Mouse (Mus musculus): Measurements from ENCODE around the gene Kcna2. TPM values are rescaled to one million over a fixed set of nuclear protein-coding genes. Genes with fewer than 3 reads are reported as not detected.

The Kcna2 gene
- total RNA-seq, 2 experiments from 2014 or later: 0.65 to 0.67 TPM

DNA sequence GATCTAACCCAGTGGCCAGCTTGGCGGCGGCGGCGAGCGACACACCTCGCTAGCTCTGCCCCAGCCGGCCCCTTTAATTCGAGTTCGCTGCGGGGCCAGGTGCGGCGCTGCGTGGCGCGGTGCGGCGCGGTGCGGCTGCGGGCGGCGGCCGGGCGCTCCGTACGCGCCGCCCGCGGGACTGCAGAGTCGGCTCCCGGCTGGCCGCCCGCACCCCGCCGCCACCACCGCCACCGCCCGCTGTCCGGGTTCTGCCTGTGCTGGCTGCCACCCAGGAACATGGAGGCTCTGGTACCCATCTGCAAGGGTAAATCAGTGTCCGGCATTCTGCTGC lies 475 bp downstream of the Kcna2 start:
- intact Hi-C loops (cut with DNase I): no loop called here
- peak in 1 of 2 experiments; percentile 23 for DNase-seq

DNA sequence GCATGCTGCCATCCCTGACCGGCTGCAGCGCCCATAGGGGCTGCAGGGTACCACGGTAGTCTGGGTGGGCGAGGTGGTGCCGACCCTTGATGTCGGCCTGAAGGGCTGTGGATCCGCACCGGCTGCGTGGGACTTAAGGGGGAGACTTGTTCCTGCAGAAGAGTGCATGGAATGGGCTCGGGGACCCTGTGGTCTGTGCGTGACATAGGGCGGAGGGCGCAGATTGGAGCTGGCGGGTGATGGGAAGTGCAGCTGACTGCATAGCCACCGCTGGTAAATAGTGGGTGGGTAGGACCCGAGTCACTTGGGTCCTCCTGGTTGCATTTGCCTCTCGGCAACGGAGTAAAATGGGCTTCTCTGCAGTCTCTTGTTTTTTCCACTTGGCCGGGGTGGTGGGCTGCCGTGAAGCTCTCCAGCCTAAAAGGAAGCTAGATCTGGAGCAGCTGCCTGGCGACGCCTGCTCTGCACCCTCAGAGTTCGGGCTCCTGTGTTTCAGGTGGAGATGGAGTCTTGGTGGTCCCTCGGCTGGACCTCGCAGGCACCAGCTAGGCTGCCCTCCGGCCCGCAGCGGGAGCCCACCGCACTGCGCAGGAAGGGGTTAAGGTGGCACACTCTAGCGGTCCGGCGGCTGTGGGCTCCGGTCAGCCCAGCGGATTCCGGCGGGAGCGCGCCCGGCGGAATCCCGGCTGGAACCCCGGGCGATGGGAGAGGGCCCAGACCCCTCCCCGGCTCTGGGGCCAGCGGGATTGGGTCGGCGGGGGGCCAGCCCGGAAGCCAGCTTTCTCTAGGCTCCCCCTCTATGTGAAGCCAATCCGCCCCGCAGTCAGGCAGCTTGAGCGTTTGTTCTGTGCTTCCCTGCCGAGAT lies 1.1 kb downstream of the Kcna2 start:
- peak; percentile 21 to 24 for DNase-seq
- intact Hi-C loops (cut with DNase I): no loop called here

DNA sequence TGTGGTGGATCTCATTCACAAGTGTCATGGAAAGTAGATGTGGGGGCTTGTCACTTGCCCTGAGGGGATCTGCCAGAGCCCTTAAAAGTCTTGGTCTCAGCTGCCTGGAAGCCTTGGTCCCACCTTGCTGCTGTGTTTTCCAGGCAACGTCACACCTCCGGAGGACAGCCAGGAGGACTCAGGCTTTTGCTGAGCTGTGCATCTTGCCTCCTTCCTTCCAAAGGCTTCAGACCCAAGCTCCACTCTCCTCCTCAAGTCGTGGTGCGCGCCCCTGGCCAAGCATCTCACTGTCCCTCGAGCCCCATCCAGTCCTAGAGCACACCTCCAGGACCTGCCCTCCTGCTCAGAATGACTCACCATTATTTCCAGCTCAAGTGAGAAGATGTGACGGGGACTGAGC lies 2.1 kb downstream of the Kcna2 start:
- DNase-seq: no peak
- intact Hi-C loops (cut with DNase I): no loop called here

DNA sequence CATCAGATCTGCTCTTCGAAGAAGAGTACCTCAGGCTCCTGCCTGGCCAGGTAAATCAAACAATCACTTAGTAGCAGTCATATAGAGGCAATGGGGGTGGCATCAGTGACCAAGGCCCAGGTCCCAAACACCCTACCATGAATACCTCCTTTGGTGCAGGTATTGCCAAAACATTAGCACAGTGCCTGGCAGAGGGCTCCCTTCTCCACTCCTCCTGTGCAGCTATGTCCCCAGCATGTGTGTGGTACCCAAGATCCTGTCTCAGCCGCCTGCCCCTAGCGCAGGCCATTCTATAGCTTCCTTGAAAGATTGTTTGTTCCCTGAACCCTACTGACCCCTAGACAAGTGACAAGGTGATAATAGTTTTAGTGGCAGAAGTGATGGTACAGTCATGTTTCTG lies 2.5 kb downstream of the Kcna2 start:
- intact Hi-C loops (cut with DNase I): no loop called here

DNA sequence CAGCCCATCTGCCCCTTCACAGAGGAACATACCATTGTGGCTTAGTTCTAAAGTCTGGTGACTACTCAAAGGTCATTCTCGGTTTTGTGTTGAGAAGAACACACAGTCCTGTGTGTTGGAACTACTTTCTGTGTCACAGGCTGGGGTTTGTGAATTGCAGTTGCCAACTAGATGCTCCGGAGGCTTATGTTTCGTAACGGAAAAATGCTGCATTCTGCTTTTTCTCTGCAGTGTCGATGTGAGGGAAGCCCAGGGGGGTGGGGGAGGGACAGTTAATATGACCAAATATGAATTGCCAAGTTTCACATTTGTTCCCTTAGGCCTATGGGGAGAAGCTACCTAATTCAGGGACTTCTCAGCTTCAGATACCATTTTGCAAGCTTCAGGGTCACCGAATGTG lies 5.0 kb downstream of the Kcna2 start:
- intact Hi-C loops (cut with DNase I): no loop called here

More for the DNA sequence above, 2.5 kb downstream of the Kcna2 start:
- no peak for DNase-seq

DNA sequence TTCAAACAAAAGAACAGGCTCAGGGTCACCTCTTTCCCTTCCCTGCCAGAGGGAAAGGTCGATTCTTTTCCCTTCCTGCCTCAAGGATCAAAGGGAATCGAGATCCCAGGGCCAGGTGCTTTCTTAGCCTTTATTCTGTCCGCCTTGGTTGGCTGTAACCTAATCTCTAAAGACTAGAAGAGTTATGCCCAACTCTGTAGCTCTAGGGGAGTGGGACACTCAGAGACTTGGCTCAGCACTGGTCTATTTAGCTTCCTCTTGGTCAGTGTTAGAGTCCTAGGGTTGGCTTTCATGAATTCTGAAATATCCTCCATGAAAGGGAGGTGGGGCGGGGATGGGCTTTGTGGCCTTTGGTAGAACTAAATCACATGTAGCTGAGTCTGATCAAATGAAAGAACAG lies 11.6 kb downstream of the Kcna2 start:
- intact Hi-C loops (cut with DNase I): no loop called here
- DNase-seq: no peak

More for the DNA sequence above, 5.0 kb downstream of the Kcna2 start:
- DNase-seq: no peak

DNA sequence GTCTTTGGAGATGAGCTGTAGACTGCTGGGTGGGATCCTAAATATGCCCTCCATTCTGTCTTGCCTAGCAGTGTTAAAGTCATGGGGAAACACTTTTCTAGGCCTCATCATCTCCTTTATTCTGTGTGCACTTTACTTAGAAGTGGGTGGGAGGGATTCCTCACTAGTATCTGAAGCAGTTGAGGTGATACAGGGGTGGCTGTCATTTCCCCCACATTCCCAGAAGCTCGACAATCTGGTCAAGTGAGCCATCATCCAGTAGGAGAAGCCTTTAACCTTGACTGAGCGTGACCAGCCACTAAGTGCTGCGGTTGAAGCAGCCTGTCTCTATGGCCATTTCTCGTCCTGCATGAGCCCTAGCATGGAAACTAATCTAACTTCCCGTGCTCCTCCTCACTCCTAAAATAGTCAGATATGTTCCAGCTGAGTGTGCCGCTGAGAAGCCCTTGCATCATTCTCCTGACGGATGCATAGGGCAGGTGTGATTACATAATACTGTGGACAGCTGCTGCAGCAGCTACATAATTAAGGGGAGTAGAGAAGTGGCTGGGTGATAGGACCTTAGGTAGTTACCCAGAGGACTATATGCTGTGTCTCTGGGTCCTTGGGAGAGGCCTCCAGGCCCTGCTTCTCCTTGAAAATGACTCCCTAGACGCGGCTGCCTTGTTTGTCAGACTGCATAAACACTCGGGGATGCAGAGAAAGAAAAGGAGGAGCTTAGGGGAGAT lies 12.2 kb downstream of the Kcna2 start:
- intact Hi-C loops (cut with DNase I): no loop called here
- no peak for DNase-seq

DNA sequence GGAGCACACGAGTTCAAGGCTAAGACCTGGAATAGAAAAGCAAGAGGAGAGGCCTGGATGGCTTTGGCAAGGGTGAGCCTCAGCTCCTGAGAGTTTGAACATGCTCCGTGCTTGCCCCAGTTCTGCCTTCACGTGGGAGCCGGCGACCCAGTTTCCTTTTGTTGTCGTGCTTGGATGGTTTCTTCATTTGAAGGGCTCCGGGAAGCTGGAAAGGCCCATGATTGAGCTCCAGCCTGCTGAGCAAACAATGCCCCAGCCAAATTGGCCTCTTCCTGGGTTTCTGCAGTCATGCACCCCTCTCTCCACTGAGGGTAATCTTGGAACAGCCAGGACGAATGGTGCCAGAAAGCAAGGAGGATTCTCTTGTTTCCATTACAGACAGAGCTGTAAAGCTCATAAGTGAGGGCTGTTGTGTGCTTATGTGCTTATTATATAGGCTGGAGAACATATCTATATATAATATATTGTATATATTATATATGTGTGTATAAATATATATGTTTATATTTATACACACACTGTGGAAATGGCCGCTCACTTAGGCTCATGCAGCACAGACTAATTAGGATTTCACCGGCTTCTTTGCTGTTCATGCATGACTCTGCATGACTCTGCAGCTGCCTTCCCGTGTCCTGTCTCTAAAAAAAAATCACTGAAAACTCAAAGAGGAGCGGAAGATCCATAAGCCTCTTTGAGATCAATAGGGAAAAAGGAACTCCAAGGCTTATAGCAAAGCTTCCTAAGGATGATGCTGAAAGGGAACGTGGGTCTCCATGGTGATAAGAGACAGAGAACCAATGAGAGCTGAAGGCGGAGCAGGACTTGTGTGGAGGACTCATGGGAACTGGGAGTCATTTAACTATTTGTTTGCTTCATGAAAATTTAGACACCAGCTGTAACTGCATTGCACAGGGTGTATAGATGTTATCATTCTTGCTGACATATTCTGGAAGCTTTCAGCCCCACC lies 13.1 kb downstream of the Kcna2 start:
- DNase-seq: peak; percentile 22 to 38
- intact Hi-C loops (cut with DNase I): no loop called here

DNA sequence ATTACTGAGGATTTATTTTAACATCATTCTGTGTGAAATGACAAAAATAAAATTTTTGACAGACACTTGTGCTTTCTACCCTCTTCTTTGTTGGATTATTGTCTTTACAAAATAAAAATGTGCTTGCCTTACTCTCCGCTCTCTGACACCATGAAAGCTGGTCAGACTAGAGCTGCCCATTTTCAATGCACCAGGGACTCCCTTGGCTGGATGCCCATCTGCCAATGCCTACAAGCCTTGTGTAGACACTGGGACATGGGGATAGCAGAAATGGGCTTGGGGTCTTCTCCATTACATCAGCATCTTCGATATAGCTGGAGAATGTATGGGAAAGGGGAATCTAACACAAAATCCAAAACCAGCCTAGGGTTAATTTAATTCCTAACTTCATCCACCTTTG lies 14.0 kb downstream of the Kcna2 start:
- intact Hi-C loops (cut with DNase I): no loop called here
- DNase-seq: no peak

DNA sequence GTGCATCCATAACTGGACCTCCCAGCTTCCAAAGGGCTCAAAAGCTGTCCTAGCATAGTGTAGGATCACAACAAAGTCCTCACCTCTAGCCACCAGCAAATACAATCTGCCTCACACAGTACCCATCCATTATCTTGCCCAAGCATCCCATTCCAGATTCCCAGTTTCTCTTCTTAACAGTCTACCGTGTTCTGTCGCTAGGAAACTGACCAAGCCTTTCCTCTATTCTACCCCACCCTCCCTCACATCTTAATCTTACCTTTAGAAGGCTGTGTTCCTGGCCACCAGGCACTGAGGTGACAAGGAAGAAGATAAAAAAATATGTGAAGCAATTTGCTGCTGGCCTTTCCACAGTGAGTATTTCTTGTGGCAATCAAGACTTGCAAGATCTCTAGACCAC lies 14.8 kb downstream of the Kcna2 start:
- intact Hi-C loops (cut with DNase I): no loop called here

DNA sequence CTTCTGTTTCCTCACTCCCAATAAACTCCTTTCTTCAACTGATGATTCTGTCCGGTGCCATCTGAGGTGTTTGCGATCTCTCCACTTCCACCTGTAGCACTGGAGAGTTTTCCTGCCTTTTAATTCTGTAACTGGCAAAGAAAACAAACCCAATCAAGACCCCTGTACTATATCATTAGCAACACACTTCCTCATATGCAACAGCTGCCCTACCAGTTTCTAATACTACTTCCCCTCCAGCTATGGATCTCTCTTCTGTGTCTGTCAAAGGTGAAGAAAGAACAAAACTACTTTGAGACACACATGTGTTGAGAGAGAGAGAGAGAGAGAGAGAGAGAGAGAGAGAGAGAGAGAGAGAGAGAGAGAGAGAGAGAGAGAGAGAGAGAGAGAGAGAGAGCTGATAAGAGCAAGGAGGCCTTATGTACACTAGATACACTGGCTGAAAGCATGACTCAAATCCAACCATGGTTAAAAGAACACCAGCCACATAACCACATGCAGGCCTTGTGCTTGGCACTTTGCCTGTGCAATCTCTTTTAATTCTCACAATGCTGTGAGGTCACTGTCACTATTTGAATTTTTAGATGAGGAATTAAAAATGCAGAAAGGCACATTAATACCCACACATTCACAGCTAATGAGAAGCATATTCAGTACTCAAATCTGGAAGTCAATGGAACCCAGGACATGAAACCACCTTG lies 19.1 kb downstream of the Kcna2 start:
- no peak for DNase-seq
- intact Hi-C loops (cut with DNase I): no loop called here

More for the DNA sequence above, 14.8 kb downstream of the Kcna2 start:
- no peak for DNase-seq

DNA sequence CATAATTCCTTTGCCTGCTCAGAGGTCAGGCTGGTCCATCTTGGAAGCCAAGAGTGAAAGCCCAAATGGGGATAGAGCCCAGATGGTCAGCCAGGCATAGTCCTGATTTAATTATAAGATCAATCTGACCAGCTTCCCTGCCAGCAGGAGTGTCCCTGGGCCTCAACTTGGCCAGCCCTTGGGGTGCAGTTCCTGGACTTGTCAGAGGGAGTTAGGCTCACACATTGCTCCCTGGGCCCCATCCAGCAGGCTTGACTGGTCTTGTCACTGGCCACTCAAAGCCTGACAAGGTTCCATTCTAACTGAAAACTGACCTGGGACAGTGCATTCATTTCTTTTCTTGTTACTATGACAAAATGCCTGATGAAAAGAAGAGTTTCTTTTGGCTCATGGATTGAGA lies 21.4 kb downstream of the Kcna2 start:
- intact Hi-C loops (cut with DNase I): no loop called here
- DNase-seq: no peak

DNA sequence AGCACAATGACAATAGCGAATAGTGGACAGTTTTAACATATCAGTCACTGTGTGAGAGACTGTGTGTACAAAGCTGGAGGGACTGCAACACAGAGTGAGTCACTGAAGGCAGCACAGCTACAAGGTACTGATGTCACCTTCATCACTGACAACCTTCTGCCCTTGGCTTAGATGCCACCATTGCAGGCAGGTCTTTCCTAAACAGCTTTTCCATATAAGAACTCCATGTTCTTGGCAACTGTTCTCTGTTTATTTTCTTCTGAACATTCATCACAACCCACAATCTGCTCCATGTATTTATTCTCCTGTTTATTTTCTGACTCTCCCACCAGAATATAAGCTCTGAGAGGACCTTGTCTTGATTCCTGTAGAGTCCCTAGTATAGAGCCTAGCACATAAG lies 26.7 kb downstream of the Kcna2 start:
- no peak for DNase-seq
- intact Hi-C loops (cut with DNase I): no loop called here

DNA sequence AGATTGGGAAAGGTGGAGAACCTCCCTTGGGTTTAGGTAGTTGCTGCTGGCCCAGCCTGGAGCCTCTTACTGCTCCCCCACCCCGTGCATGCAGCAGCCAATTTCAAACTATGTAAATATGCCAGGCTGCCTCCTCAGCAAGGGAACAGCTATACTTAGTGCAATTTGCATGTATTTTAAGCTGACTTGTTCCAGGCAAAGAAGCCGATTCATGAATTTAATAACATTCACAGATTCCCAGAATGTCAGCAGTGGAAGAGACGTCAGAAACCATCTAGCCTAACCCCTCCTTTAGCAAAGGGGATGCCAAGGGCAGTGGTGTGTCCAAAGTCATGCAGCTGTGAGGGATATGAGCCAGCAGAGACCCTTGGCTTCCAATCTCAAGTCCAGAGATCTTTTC lies 27.5 kb downstream of the Kcna2 start:
- intact Hi-C loops (cut with DNase I): no loop called here
- no peak for DNase-seq

DNA sequence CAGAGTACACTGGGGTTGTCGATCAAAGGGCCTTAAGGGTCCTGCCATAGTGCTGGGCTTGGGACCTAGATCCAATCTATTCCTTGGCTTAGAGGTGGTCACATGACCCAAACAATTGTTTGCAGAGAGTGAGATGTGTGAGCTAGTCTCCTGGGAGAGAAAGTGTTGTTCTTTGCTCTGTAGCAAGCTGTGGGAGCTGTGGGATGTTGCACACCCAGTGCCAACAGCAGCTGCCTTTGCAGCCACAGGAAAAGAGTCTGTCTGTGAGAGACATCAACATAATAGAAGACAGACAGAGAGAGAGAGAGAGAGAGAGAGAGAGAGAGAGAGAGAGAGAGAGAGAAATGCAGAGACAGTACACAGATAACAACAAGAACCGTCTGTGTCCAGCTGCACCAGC lies 28.3 kb downstream of the Kcna2 start:
- intact Hi-C loops (cut with DNase I): no loop called here
- no peak for DNase-seq

DNA sequence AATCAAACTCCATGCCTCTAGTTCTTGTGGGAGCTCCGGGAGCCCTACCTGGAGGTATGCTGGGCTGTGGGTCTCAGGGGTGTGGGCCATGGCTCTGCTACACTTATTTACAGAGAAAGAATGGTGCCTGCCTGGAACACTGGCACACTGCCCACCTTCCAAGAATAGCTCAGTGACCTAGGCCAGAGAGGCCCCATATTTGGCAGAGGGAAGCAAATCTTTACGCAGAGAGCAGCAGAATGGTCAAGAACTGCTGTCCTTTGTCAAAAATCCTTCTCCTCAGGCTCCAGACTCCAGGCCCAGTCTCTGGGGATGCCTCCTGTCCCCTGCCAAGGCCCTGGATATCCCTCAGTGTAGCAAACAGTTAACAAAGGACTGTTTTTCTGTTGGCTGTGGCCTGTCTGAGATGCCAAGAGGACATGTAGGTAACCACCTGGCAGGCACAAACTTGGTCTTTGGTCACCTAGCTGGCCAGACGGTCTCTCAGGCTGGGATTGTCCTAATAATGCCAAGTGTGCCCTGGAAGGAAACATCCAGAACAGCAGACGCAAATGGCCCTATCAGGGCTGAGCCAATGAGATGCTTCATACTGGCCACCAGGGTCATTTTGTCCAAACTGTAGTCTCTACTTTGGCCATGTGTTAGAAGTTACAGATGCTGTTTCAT lies 29.8 kb downstream of the Kcna2 start:
- intact Hi-C loops (cut with DNase I): no loop called here
- DNase-seq: peak; percentile 83 to 86

DNA sequence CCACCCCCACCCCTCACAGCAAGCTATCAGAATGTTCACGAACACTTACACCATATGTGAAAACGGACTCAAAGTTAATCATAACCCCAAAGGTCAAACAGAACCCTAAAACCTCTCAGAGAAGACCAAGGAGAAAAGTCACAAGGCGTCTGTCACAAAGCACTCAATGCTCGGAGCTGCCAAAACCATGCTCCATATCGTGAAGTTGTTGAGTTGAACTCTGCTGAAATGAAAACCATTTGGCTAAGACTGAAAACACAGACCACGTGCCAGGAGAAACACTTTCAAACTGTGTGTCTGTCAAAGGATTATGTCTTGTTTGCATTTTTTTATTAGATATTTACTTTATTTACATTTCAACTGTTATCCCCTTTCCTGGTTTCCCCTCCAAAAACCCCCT lies 30.9 kb downstream of the Kcna2 start:
- intact Hi-C loops (cut with DNase I): no loop called here
- DNase-seq: no peak

DNA sequence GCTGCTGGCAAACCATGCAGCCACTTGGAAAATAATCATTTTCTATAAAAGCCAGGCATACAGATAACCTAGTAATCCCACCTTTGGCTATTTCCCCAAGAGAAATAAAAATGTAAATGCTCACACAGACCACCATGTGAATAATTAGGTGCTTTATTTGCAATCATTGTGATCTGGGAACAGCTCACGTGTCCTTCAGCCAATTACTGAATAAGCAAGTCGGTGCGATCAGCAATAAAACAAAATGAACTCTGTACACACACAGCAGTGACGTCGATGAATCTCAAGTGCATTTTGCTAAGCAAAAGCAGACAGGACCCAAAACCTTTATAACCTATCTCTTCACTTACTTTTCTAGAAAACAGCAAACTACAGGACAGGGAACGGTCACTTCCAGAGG lies 31.7 kb downstream of the Kcna2 start:
- DNase-seq: no peak
- intact Hi-C loops (cut with DNase I): no loop called here

DNA sequence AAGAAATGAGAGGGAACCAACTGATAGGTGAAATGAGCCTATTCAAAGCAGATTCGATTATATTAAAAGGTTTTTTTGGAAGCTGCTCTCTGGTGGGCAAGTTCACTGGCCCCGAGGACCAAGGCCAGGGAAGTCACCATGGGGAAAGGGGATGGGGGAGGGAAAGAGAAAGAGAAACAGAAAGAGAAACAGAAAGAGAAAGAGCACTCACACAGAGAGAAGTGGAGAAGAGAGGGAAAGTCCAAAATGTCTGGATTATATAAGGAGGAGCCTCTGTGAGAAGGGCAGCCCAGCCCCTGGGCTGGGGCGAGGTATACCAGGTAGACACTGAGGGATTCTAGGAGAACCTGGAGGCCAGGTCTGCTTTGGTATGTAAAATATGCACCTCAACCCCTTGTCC lies 33.5 kb downstream of the Kcna2 start:
- intact Hi-C loops (cut with DNase I): no loop called here
- DNase-seq: no peak

DNA sequence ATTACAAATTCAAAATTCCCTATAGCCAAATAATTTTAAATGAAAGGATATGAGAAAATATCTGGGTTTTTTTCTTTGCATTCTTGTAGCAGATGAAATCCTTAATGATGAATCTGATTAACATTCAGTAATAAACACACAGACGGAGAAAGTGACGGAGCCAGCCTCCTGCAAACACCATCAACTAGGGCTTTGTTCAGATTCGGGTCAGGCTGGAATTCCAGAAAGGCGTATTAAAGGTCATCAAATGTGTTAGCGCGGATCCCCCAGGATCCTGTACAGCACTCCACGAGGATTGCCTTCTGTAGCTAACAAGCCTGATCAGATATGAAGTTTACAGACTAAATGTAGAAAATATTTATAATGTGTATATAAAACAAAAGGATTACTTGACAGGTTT lies 46.2 kb downstream of the Kcna2 start:
- intact Hi-C loops (cut with DNase I): no loop called here
- DNase-seq: no peak

All from heart, postnatal 10 days (tissue).